Mouse (Mus musculus) fat pad, adult 2 months (tissue): ENCODE measurements around the gene Ppm1e.

Experiments
- DNase-seq: peaks from one replicate; pipeline ENCODE4 v3.0.0-alpha.2; 2011; ENCODE audit warnings: low read depth, low spot score; ENCODE audit errors: extremely low read depth

Gene Ppm1e

DNA sequence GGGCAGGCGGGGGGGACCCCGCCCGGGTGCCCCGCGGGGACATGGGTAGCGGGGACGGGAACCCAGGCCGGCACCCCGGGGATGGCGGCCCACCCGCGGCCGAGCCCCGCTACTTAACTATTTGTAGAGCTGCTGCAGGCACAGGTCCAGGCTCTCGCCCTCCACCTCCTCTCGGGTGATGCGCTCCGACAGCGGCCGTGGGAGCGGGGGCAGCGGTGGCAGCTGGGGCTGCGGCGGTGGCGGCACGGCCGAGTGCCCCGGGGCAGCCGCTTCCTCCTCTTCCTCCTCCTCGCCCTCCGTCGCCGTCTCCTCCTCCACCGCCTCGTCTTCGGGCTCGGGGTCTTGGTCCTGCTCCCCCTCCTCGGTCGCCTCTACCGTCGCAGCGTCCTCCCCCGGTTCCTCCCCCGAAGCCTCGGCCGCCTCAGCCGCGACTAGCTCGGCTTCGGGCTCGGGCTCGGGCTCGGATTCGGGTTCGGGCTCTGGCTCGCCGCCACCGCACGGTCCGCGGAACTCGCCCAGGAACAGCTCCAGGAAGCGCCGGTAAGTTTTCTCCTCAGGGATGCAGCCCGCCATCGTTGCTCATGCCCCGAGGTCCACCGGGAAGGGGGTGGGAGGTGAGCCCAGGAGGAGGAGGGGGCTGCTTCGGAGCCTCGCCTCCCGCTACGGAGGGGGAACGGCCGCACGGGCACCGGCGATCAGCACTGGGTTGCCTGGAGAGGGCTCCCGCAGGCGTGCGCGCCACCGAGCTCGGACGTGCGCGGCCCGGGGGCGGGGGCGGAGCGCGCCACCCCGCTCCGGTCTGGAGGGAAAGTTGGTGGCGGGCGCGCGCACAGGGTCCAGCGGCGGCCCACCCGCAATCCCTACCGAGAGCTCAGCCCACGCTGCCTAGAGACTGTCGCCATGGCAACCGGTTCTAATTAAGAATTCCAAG is at the start of gene Ppm1e:
TSS of gene Ppm1e (minus strand) at position 693 of the 931 bp plus-strand sequence.
- no peak for DNase-seq

DNA sequence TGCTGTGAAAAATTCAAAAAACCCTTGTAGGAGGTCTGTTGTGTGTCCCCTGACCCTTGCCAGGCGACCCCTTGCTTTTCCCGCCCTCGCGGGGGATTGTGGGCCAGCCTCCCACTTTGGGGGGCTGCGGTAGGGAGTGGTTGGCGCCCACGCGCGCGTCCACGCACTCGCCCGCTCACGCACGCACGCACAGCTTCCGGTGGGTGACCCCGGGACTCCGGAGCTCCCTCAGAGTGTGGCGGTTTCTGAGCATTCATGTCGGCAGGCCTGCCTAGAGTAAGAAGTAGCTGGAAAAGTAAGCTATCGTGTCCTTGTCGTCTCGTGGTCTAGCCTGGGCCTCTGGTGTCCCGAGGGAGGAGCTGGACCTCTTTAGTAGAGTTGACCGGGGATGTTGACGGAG is 46.1 kb upstream of the Ppm1e start, which contains the start of the genes Rad51c and Tex14:
TSS of gene Rad51c (minus strand) at position 79 of the 400 bp plus-strand sequence.
TSS of gene Tex14 (plus strand) at position 190 of the 400 bp plus-strand sequence.
- no peak for DNase-seq

DNA sequence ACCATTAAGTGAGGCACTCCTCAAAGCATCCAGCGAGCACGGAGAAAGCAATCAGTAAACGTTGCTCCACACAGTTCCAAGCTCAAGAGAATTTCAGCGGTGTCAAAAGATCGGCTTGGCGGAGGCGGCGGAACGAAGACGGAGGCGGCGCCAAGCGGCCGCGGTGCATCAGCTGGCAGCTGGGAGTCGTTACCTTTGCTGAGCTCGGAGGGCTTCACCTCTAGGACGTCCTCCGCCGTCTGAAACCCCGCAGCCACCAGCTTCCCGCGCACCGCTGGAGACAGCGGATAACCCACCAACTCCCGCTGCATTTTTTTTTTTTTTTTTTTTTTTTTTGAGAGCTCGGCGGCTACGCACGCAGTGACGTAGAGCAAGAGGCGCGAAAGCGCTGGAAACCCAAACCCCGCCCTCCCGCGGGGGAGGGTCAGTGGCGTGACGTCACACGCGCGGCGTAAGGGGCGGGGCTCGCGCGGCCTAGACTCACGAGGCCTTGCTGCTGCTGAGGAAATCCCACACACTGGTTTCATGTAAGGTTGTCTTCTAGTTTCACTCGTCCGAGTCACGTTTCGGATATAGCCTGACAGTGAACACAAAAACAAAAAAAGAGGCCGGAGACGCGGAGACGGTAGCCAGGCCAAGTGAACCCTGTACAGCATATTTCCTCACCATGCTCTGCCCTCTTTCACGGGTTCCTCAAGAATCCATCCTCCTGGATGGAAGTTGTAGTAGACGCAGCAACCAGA is 45.5 kb upstream of the Ppm1e start:
- DNase-seq = no peak

DNA sequence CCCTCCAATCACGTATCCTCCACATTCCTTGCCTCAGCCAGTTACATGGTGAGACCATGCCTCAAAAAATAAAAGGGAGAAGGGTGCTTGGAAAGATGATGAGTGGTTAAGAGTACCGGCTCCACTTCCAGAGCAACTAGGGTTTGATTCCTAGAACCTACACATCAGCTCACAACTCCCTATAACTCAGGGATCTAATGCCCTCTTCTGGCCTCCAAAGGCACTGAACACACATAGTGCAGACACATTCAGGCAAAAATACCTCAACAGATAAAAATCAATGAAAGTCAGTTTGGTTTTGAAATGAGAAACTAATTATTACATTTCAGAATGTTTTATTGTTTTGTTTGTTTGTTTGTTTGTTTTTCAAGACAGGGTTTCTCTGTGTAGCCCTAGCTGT is 39.6 kb upstream of the Ppm1e start:
- DNase-seq = no peak

DNA sequence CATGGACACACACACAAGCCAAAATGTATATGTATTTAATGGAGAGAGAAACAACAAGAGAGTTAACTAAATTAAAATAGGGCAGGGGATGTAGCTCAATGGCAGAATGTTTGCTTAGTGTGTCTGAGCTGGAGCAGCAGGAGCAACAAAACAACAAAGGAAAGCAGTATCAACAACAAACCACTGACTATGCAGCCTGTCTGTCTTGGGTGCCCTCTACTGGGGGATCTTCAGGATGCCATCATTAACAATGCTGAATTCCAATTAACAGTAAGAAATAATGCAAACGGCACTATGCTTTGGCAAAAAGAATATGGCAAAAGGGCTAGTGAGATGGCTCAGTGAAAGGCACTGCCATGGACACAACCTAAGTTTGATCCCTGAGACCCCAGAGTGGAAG is 35.0 kb upstream of the Ppm1e start:
- no peak for DNase-seq

DNA sequence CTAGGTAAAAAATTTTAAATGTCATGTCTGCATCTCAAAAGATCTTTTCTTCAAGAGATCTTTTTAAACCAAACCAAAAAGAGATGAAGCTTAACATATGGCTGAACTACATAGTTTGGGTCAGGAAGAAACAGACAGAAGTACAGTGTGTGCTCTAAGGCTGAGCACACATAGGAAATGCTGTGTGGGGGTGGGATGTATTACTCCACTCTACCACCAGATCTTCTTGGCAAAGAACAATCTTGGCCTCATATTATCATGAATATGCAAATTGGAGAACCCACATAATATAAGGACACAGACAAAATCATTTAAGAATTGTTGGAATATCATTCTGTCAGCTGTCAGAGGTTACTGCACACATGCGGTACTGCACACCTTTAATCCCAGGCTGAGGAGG is 26.9 kb upstream of the Ppm1e start:
- DNase-seq = no peak

DNA sequence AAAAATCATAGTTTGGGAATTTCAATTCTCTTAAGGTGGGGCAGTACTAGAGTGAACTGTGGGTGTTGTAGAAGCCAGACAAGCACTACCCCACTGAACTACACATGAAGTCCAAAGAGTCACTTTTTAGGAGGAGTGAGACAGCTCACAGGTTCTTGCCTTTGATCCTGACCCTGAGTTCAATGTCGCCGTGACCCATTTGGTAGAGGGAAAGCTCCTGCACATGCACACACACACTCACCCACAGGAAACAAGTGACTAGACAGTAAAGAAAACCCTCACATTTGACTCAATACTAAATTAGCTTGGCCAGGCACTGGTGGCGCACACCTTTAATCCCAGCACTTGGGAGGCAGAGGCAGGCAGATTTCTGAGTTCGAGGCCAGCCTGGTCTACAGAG is 25.7 kb upstream of the Ppm1e start:
- DNase-seq = no peak

DNA sequence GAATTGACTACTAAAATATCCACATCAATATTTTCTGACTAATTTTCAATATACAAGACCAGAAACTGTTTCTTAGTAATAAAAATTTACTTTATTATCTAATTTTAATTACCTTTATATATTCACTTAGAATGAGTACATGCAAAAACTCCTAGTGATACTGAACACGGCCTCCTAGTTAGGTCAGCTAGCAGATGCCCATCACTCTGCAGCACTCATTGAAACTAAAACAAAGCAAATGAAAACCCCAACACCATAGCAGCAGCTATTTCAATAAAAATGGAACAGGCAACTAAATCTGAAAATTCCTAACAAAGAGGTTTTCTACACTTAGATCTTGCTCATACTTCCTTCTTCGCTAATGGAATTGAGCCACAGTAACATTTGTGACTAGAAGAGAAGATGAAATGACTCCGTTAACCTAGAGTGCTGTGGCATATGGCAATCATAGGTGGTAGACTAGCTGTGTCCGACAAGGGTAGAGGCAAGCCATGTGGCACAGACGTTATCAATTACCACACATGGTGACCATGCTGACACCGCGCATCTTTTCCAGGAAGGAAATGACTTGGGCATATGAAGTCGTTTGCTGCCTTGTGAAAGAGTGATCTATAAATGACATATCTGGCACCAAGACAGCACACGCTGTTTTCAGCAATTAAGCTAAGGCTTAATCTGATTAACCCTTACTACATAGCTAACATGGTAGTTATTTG is 9.2 kb upstream of the Ppm1e start:
- no peak for DNase-seq

DNA sequence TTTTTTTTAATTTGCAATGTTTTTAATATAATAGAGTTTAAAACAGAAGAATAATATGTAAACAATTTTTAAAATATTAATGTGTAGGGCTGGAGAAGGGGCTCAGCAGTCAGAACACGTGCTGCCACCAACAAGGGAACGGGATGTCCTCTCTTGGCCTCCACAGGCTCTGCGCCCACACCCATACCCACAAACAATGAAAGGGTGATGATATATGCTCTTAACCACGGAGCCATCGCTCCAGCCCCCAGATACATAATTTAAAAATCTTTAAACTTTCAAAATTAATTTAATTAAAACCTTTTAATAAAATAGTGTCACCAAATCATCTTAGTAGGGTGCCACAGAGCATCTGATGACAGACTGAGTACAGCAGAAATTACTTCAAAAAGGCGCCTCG is 8.2 kb upstream of the Ppm1e start:
- DNase-seq = no peak

DNA sequence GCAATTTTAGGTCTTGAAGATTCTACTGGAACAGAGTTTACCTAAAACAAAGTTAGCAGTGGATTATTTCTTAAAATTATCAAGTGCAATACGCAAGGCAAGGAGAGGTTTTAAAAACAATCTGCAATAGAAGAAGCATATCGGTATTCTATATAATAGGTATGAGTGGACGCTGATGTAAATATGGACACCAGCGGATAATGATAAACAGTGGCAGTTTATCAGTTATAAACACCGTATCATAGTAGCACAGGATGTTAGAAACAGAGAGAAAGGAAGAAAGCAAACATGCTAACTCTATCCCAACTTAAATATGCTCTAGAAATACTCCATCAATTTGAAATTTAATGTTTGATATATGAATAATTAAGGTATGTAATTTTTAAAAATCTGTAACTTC is 6.3 kb upstream of the Ppm1e start:
- DNase-seq = no peak

DNA sequence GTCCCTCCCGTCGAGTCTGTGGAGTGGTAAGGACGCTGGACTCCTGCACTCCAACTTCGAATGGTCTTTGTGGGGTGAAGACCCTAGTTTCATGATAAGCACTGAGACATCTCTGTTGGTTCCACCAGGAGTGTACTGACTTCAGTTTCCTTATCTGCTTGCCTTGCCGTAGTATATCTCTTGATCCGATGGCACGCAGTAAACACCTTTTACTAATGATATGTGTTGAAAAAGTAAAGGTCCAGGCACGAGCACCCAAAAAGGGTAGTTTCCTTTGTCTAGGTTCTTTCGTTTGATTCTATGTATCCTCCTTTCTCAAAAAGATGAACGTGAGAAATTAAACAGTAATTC is 414 bp upstream of the Ppm1e start:
- no peak for DNase-seq

DNA sequence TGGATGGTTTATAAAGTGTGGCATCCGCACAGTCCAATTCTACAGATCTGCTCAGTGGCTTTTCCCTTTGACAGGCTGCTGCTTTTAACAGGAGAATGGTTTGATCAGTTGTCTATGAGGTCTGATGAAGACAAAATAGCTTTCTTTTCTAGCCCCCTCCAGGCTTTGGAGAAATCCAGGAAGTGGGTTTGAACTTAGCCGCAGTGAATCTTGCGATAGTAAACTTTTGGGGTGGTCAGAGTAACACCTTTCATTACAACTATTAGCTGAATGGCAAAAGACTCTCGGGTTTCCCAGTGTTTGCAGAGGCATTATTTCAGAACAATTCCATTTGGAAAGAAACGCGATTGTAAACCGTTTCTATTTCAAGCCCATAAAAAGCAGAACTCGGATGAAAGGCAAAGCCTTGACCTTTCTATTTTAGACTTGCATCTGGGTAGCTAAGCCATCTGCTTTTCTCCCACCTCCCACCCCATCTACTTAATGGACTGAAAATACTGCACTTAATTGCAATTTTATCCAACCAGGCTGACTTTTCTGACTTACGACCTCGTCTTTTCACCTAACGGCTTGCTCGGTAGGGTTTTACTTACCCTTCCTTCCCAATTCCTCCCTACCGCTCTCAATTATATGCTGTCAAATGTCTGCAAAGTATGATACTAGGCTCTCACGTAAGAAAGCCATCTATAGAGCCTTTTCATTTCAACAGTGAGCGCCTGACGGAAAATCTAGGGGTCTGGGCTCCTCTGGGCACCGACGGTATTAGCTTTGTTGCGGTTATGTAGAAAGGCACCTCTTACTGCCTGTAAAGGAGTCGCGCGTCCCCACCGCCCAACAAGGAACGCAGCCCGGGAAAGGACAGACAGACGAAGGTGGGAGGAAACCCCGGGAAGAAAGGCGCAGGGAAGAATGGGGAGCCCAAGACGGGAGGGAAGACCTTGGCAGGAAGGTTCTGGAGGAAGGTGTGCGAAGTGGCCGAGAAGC is 1.2 kb downstream of the Ppm1e start:
- no peak for DNase-seq

DNA sequence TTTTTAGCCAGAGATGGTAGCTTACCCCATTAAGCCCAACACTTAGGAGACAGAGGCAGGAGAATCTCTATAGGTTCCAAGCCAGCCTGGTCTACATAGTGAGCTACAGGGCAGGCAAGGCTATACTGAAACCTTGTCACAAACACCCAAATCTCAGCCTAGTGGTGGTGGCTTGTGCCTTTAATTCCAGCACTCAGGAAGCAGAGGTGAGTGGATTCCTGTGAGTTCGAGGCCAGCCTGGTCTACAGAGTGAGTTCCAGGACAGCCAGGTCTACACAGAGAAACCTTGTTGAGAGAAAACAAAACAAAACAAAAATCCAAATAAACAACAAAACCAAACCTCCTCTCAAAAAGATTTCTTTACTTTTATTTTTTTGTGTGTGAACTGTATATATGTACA is 4.0 kb downstream of the Ppm1e start:
- DNase-seq = no peak

DNA sequence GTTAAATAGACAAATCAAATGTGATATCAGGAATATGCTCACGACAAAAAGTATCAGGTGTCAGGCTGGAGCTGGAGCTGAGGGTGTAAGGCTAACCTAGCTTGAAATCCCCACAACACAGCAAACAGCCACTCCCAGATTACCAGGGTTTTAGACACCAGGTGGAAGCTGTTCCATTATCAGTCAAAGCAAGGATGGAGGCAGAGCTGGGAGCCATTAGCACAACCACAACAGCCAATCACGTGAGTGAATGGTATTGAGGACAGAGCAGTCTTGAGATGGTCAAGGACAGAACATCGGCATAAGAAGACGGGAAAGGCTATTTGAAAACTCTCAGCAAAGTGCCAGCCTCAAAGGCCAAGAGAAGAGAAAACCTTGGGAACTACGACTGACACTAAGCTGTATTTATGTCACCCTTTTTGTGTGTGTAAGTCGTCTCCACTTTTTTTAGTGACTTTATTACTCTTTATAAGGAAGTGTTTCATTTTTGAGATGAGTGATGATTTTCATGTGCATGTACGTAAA is 5.1 kb downstream of the Ppm1e start:
- no peak for DNase-seq

DNA sequence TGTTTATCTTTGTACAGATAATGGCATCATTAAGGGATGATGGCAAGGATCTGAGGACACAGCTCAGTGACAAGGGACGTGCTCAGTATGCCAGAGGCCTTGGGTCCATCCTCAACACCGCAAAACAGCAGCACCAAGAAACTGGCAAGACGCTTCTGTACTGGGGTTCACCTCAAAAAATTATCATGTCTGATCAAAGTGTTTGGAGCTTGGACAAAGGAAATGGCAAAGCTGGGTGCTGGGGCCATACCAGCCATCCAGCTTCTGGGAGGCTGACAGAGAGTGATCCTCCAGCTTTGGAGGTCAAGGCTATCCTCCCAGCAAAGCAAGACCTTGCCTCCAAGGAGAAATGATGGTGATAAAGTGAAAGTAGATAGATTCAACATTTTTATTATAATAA is 32.4 kb downstream of the Ppm1e start:
- DNase-seq = no peak

DNA sequence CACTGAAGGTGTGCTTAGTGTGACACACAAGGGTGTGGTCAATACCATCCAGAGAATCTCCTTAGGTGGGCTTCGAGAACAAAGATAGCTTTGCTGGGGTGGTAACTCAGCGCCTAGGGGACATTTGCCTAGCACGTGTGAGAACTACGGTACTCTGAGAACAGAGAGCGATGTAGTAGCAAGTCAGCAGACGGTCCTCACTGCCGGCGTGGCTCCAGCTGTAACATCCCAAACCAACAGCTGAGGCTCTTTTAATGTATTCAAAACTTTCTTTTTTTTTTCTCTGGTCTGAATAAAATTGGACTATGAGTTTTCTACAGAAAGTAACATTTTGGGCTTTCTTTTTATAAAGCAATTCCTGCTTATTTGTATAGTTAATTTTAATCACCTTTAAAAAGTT is 36.3 kb downstream of the Ppm1e start:
- DNase-seq = no peak

DNA sequence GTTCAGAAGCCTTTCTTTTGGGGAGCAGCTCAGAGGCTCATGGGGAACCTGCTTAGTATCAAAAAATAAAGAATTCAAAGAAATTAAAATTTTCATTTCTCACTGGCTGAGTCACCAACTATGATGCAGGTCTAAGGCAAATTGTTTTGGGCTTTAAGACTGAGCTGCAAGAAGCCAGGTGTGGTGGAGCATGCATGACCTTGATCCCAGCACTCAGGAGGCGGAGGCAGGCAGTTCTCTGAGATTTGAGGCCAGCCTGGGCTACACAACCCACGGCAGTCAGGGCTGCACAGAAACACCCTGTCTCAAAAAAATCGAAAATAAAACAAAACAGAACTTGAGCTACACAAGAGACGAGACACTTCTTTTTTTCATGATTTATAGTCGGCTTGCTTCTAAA is 38.8 kb downstream of the Ppm1e start:
- no peak for DNase-seq

DNA sequence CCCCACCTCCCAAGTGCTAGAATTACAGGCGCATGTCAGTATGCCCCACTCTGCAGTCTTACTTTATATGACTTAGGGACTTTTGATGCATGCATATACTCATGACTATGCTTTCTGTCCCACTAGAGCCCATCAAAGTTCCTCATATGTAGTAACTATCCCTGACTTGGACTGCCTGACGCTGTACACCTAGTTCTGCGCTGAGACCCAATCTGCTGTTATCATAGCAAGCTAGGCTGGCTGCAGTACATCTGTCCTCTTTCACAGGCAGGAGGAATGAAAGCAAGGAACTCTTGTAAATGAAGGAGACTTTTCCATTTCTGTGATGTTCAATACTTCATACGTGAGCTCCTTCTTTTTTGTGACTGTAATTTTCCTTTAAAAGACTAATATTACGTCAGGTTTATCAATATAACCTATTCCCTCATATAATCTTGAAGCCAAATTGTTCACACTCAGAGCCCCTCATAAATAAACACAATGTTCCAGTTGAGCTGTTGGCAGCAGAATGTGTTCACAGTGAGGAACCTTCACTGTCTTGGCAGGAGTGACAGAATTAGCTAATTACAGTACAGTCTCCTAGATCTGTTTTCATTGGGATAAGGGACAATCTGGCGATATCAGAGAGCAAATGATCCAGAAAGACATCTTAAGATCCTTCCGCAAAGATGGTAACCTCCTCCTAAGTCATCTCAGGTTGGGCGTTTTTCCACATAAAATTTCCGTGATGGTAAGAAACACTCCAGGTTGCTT is 39.7 kb downstream of the Ppm1e start:
- DNase-seq = no peak

DNA sequence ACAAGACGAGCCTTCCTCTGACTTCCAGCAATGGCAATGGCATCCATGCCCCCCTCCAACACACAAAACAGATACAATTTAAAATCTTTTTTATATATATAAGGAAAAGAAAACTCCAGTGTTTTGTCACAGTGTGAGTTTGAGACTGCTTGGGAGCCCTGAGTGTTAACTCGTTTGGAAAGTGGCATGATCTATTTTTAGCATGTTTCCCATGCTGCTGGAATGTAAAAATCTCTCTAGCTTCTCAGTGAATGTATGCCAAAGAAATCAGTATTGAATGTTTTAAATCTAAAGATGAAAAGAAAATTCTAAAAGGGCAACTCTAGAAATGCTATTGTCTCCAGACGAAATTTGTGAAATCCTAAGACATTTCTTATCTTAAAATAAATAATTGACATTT is 45.3 kb downstream of the Ppm1e start:
- DNase-seq = no peak
